Mouse (Mus musculus): ENCODE measurements around the gene Polr2c.
A peak's percentile ranks its signal among the peaks of the same experiment; 100 is the strongest.

The Polr2c gene

GRCm38 (mm10) chr8:94892917-94893316 lies 35.7 kb downstream of the Polr2c start:
- DNase-seq = no peak

GRCm38 (mm10) chr8:94899262-94899661 lies 42.0 kb downstream of the Polr2c start:
- DNase-seq = peak; percentile 28

GRCm38 (mm10) chr8:94900617-94901016 lies 43.4 kb downstream of the Polr2c start:
- no peak for DNase-seq

GRCm38 (mm10) chr8:94901031-94901430 lies 43.8 kb downstream of the Polr2c start:
- DNase-seq = no peak

- DNase-seq = no peak
Measured at GRCm38 (mm10) chr8:94903709-94904108, 46.5 kb downstream of the Polr2c start.

- no peak for DNase-seq
Measured at GRCm38 (mm10) chr8:94904450-94905175, 47.4 kb downstream of the Polr2c start.

- no peak for DNase-seq
Measured at GRCm38 (mm10) chr8:94907591-94908300, 50.5 kb downstream of the Polr2c start.

GRCm38 (mm10) chr8:94908847-94909246 lies 51.6 kb downstream of the Polr2c start:
- peak; percentile 87 for DNase-seq

GRCm38 (mm10) chr8:94913061-94913660 lies 55.9 kb downstream of the Polr2c start:
- peak; percentile 58 for DNase-seq

- no peak for DNase-seq
Measured at GRCm38 (mm10) chr8:94914256-94914655, 57.0 kb downstream of the Polr2c start.

- DNase-seq = no peak
Measured at GRCm38 (mm10) chr8:94914701-94915101, 57.5 kb downstream of the Polr2c start.

- DNase-seq = no peak
Measured at GRCm38 (mm10) chr8:94916311-94916959, 59.2 kb downstream of the Polr2c start.

GRCm38 (mm10) chr8:94916960-94917324 lies 59.7 kb downstream of the Polr2c start:
- DNase-seq = no peak

GRCm38 (mm10) chr8:94917352-94917751 lies 60.1 kb downstream of the Polr2c start:
- DNase-seq = peak; percentile 92

GRCm38 (mm10) chr8:94917851-94918495 lies 60.7 kb downstream of the Polr2c start, which contains the start of gene Ccdc102a:
Gene Ccdc102a (minus strand): TSS chr8:94918098.
- peak; percentile 56 for DNase-seq

- peak; percentile 68 for DNase-seq
Measured at GRCm38 (mm10) chr8:94919256-94919655, 62.0 kb downstream of the Polr2c start.

- DNase-seq = no peak
Measured at GRCm38 (mm10) chr8:94922176-94922575, 64.9 kb downstream of the Polr2c start.

- peak; percentile 42 for DNase-seq
Measured at GRCm38 (mm10) chr8:94922602-94923001, 65.4 kb downstream of the Polr2c start.

Data from thymus, postnatal 4 days (tissue).